Mouse (Mus musculus) embryonic facial prominence, embryonic 13.5 days (tissue): ENCODE results near the gene Alcam. TPM values are rescaled to one million over a fixed set of nuclear protein-coding genes. Genes with fewer than 3 reads are reported as not detected.

Source experiments
- ATAC-seq: fragments of 200-750 bp; cut with Nextera tagmentation; 2 replicates; pipeline ENCODE4 v1.8.0; 2017; ENCODE audit warnings: low read depth; ENCODE audit not compliant: insufficient number of reproducible peaks, insufficient read depth, low FRiP score, low TSS enrichment
- H3K27ac ChIP-seq: fragments of 300-500 bp; sonication (generic); 2 replicates; pipeline ENCODE4 v1.5.1; 2015; ENCODE audit warnings: moderate library complexity, mild to moderate bottlenecking, inconsistent platforms
- H3K27me3 ChIP-seq: fragments of 300-500 bp; sonication (generic); 2 replicates; pipeline ENCODE4 v1.6.1; 2015; ENCODE audit warnings: mild to moderate bottlenecking, inconsistent platforms
- H3K36me3 ChIP-seq: fragments of 300-500 bp; sonication (generic); 2 replicates; pipeline ENCODE4 v1.6.1; 2015; ENCODE audit warnings: mild to moderate bottlenecking, inconsistent platforms
- H3K4me1 ChIP-seq: fragments of 300-500 bp; sonication (generic); 2 replicates; pipeline ENCODE4 v1.6.1; 2015; ENCODE audit warnings: inconsistent platforms
- H3K4me2 ChIP-seq: fragments of 300-500 bp; sonication (generic); 2 replicates; pipeline ENCODE4 v1.6.1; 2015; ENCODE audit warnings: moderate library complexity, mild to moderate bottlenecking, inconsistent platforms
- H3K4me3 ChIP-seq: fragments of 300-500 bp; sonication (generic); 2 replicates; pipeline ENCODE4 v1.5.1; 2015; ENCODE audit warnings: mild to moderate bottlenecking, inconsistent platforms
- H3K9ac ChIP-seq: fragments of 300-500 bp; sonication (generic); 2 replicates; pipeline ENCODE4 v1.6.1; 2015; ENCODE audit warnings: mild to moderate bottlenecking, inconsistent platforms
- H3K9me3 ChIP-seq: fragments of 300-500 bp; sonication (generic); 2 replicates; pipeline ENCODE4 v1.6.1; 2016; ENCODE audit warnings: inconsistent platforms
- WGBS: fragments of 180-500 bp; shearing (Covaris S2); methylation state at CpG from one replicate; pipeline ENCODE4 v1.1.7; 2015; ENCODE audit warnings: mixed read lengths; 5-methylcytosine and 5-hydroxymethylcytosine counted together
- polyA plus RNA-seq: library from polyadenylated mRNA; unstranded; fragments of >200 nt; fragmentation: Nextera tagmentation; extraction: Ambion mirVana; gene quantifications from 2 replicates; pipeline ENCODE4 v1.2.1, GENCODE M21; 2015

Alcam gene
- polyA plus RNA-seq, 1 experiment from 2014 or later: 29.1 TPM

DNA sequence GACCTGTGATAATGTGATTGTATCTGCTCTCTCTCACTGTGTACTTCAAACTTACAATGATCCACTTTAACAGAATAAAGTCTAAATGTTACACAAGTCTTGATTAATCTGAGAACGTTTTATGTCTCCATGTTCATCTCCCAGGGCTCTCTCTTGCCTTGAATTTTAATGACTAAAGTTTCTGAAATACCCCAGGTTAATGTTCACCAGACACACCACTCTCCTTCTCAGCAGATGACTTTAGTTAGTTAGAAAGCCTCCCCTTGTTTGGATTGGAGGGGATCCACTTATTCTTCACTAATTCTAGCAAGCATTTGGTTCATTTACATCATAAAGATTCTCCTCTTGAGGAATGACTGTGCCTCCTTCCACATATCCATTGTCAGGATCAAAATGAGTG lies 157.5 kb downstream of the Alcam start:
- H3K4me2 ChIP-seq: no peak overlapping the region
- no peak overlapping the region for H3K4me3 ChIP-seq
- ATAC-seq: no peak
- H3K9me3 ChIP-seq: no peaks in the 10 kb centered on the region
- no peak overlapping the region for H3K9ac ChIP-seq
- 0 out of 2 replicates have a peak, but pooled peaks cover 12% of the 10 kb centered on the region for H3K36me3 ChIP-seq
- no peaks in the 10 kb centered on the region for H3K27me3 ChIP-seq
- no peak overlapping the region for H3K27ac ChIP-seq
- no peaks in the 10 kb centered on the region for H3K4me1 ChIP-seq
- 22% methylated on average over 1 of the region's 1 CpGs for WGBS

DNA sequence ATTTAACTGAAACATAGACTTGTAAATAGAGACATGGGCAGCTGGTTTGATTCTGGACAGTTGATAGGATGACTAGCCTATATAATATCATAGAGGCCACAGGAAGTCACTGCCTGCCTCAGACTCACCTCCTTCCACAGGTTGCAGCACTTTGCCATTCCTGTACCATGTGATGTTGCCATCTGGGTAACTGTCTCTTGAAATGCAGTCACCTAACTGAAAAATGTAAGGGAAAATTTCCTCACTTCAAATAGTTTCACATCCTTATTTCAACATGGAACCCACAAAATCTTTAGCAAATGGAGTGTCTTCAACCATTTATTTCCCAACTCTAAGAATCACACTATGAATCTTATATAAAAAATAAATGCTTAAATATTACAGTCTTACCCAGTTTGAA lies 158.3 kb downstream of the Alcam start:
- Histone ChIP-seq H3K9me3 (no peaks in the 10 kb centered on the region), H3K9ac (no peak overlapping the region), H3K27me3 (no peaks in the 10 kb centered on the region), H3K4me1 (no peaks in the 10 kb centered on the region), H3K36me3 (0 out of 2 replicates have a peak, but pooled peaks cover 12% of the 10 kb centered on the region), H3K4me3 (no peak overlapping the region), H3K4me2 (no peak overlapping the region), H3K27ac (no peak overlapping the region)
- no peak for ATAC-seq

DNA sequence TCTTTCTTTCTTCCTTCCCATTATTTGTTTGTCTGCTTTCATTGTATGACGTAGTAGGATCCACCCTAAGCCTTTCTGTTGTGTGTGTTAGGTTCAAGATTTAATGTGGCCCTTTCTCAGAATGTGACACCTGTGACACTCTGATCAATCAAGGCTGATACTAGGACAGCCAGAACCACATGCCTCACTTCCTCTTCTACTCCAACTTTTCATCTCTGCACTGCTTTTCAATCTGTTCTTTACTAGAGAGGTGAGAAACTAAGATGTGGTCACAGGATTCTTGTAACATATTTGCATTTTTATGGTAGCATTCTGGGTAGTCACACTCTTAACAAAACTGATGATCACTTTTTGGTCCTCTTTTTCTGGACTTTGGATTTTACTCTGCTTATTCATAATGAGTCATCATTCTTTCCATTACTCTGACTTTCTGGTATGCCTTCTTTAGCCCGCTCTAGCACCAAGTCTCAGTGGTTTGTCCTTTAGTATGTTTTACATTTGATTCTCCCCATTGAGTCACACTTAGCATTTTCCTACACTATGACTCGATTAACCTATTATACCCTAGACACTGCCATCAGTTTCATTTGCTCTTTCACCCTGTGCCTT lies 161.3 kb downstream of the Alcam start:
- H3K4me2 ChIP-seq: no peak overlapping the region
- ATAC-seq: no peak
- H3K4me3 ChIP-seq: no peak overlapping the region
- no peaks in the 10 kb centered on the region for H3K27me3 ChIP-seq
- no peak overlapping the region for H3K27ac ChIP-seq
- H3K9ac ChIP-seq: no peak overlapping the region
- H3K36me3 ChIP-seq: peaks cover 22% of the 10 kb centered on the region; the same call in 1 of the 2 replicates
- no peaks in the 10 kb centered on the region for H3K9me3 ChIP-seq
- 85% methylated on average over 3 of the region's 3 CpGs for WGBS
- H3K4me1 ChIP-seq: no peaks in the 10 kb centered on the region

DNA sequence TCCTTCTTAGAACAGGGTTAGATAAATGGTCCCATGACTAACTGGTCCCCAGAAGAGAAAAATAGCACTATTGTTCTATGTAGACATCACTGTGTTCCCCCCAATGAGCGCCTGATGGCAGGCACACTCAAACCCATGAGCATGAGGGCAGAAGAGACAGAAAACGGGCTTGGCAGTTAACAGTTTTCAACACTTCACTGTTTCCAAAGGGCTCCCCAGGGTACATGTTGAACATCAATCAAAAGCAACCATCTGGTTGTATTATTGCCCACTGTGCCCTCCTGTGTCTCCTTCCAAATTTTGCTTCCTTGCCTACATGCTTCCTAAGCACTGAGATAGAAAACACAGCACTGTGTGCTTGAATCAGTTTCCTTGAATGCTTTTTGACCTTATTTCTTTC lies 173.7 kb downstream of the Alcam start:
- Histone ChIP-seq H3K36me3 (no peaks in the 10 kb centered on the region), H3K9ac (no peak overlapping the region), H3K4me1 (no peaks in the 10 kb centered on the region), H3K4me2 (no peak overlapping the region), H3K4me3 (no peak overlapping the region), H3K27ac (no peak overlapping the region), H3K9me3 (no peaks in the 10 kb centered on the region), H3K27me3 (no peaks in the 10 kb centered on the region)
- WGBS: 72% methylated on average over 2 of the region's 2 CpGs
- ATAC-seq: no peak

DNA sequence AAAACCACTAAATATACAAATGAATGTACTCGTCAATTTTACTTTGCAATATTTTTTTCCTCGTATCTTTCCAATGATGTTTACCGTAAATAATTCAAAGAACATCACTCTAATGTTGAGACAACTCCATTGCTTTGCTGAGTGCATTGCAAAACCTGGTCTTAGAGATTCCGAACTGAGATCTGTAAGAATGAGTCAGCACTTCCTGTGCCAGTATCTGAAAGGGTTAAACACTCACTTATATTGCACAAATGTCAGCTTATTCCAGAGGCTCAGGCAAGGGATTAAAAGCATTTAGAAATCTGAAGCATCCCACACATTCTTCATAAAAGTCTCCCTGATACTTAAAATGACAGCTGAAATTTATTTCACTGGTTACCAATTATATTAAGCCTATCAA lies 188.8 kb downstream of the Alcam start:
- Histone ChIP-seq H3K4me1 (no peaks in the 10 kb centered on the region), H3K4me3 (no peak overlapping the region), H3K36me3 (peaks cover 8% of the 10 kb centered on the region; the same call in 1 of the 2 replicates), H3K9ac (no peak overlapping the region), H3K27me3 (no peaks in the 10 kb centered on the region), H3K4me2 (no peak overlapping the region), H3K9me3 (no peaks in the 10 kb centered on the region), H3K27ac (no peak overlapping the region)
- no peak for ATAC-seq
- WGBS: 84% methylated on average over 4 of the region's 4 CpGs

DNA sequence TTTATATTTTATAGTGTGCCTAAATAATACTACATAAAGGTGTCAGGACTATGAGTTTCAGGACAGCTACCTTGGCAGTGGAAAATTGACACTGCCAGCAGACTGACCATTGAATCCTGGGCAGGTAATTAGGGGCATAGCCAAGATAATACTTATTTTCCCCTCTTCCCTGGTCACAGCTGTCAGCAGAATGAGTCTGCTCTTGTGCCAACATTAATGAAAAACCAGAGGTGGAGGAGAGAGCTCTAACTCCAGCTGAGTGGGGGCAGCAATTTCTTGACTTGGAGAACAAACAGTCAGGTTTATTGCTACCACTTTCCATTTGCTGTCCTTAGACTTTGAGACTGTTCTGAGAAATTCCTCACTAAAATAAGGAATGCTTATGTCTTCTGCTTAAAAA lies 190.1 kb downstream of the Alcam start:
- Histone ChIP-seq H3K4me3 (no peak overlapping the region), H3K9me3 (no peaks in the 10 kb centered on the region), H3K36me3 (peaks cover 8% of the 10 kb centered on the region; the same call in 1 of the 2 replicates), H3K9ac (no peak overlapping the region), H3K4me1 (no peaks in the 10 kb centered on the region), H3K27ac (no peak overlapping the region), H3K27me3 (no peaks in the 10 kb centered on the region), H3K4me2 (no peak overlapping the region)
- ATAC-seq: no peak

DNA sequence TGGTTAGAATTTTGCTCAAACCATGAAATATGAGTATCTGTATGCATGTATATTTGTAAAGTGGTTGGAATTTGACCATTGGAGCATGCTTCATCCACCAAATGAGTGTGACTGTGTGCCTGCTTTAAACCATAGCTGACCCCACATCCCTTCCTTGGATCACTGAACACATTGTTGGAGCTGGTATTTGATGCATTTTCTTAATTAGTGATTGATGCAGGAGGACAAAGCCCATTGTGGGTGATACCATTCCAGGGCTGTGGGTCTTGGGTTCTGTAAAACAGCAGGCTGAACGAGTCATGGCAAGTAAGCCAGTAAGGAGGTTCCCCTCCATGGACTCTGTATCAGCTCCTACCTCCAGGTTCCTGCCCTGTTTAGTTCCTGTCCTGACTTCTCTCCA lies 191.3 kb downstream of the Alcam start:
- 59% methylated on average over 1 of the region's 1 CpGs for WGBS
- no peak for ATAC-seq
- Histone ChIP-seq H3K27me3 (no peaks in the 10 kb centered on the region), H3K4me1 (no peaks in the 10 kb centered on the region), H3K4me3 (no peak overlapping the region), H3K36me3 (peaks cover 1% of the 10 kb centered on the region; the same call in 1 of the 2 replicates), H3K9me3 (no peaks in the 10 kb centered on the region), H3K4me2 (no peak overlapping the region), H3K9ac (no peak overlapping the region), H3K27ac (no peak overlapping the region)

DNA sequence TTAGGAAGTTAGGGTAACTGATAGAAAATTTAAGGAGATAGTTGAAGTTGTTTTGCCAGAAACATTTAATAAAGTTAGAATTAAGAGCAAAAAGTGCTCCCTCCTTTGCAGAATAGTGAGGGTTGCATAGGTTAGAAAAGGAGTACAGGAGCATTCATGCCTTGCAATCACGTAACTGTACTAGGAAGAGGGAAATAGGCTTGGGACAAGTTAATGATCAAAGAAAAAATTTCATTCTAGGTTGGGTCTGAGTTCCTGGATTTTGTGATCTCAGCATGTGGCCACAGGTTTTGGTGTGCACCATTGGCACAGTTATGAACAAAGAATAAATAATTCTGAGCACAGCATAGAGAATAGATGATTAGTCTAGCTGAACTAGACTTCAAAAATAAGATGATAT lies 192.1 kb downstream of the Alcam start:
- WGBS: 80% methylated on average over 1 of the region's 1 CpGs
- H3K27me3 ChIP-seq: no peaks in the 10 kb centered on the region

DNA sequence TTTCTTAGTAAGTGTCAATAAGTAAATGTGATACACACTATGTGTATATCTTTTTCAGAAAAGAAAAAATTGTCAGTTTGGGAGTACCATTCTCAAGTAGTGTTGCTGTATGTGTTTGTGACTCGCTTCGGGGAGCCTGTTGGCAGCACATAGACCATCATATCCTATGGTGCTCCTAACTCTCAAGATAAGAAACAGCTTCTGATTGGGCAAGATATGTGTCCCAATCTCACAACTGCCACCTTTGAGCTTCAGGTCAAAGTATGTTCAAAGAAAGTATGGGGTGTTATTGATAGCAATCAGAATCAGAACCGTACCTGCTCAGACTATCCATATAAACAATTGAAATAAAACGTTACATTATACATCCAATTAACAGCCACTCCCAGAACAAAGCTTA lies 202.9 kb downstream of the Alcam start:
- Histone ChIP-seq H3K4me3 (no peak overlapping the region), H3K27ac (no peak overlapping the region), H3K27me3 (no peaks in the 10 kb centered on the region), H3K9ac (no peak overlapping the region), H3K9me3 (no peaks in the 10 kb centered on the region), H3K36me3 (peaks cover 15% of the 10 kb centered on the region), H3K4me1 (no peaks in the 10 kb centered on the region), H3K4me2 (no peak overlapping the region)
- WGBS: 84% methylated on average over 4 of the region's 4 CpGs
- ATAC-seq: no peak

More for the DNA sequence above, 192.1 kb downstream of the Alcam start:
- no peaks in the 10 kb centered on the region; the same call in 1 of the 2 replicates for H3K36me3 ChIP-seq
- no peaks in the 10 kb centered on the region for H3K4me1 ChIP-seq
- no peak overlapping the region for H3K4me3 ChIP-seq
- H3K27ac ChIP-seq: no peak overlapping the region
- no peak overlapping the region for H3K4me2 ChIP-seq
- no peak overlapping the region for H3K9ac ChIP-seq
- no peaks in the 10 kb centered on the region for H3K9me3 ChIP-seq
- ATAC-seq: no peak

DNA sequence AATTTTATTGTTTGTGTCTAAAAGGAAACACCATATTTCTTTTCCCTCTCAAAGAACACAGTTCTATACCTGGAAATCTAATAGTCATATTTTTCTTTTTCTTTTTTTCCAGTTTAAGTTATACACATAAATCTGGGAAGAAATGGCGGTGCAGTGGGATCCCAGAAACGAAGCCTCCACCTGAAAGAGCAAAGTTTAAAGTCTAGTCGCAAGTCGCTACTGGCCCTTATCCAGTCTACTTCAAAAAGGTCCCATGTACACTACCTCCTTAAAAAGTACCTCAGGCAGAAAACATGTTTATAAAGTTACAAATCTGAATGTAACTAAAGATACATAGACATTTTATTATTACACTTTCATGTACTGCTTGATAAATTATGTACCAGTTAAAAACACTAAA lies 203.7 kb downstream of the Alcam start:
- Histone ChIP-seq H3K9me3 (no peaks in the 10 kb centered on the region), H3K27ac (no peak overlapping the region), H3K36me3 (peaks cover 15% of the 10 kb centered on the region), H3K27me3 (no peaks in the 10 kb centered on the region), H3K4me1 (no peaks in the 10 kb centered on the region), H3K4me3 (no peak overlapping the region), H3K9ac (no peak overlapping the region), H3K4me2 (no peak overlapping the region)
- no peak for ATAC-seq
- WGBS: 91% methylated on average over 4 of the region's 4 CpGs

DNA sequence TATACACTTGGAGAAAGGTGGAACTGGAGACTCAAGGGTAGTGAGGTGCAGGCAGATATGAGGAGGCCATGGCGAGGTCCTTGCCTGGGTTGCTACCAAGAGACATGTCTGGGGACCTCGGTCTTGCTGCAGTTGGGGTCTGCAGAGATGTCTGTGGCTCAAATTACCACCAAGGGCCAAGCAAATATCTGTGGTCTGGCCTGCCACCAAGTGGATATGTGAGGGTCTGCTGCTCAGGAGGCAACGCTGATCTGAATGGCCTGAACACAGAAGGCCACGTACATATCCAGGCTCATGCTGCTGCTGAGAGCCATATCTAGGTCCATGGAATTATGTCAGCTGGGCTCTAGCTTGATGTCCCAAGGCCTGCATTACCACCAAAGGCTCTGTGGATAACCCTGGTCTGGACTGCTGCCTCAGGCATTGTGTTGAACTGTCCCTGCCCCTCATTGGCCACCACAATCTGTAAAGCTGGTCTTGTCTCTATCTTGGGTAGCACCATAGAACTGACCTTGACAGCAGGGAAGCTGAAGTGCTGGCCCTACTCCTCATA lies 210.4 kb downstream of the Alcam start:
- no peak for ATAC-seq
- no peak overlapping the region for H3K27ac ChIP-seq
- no peaks in the 10 kb centered on the region for H3K36me3 ChIP-seq
- no peak overlapping the region for H3K4me3 ChIP-seq
- no peaks in the 10 kb centered on the region for H3K4me1 ChIP-seq
- peaks cover 4% of the 10 kb centered on the region; the same call in 1 of the 2 replicates for H3K27me3 ChIP-seq
- 73% methylated on average over 4 of the region's 4 CpGs for WGBS
- H3K9me3 ChIP-seq: no peaks in the 10 kb centered on the region
- H3K9ac ChIP-seq: no peak overlapping the region
- no peak overlapping the region for H3K4me2 ChIP-seq

DNA sequence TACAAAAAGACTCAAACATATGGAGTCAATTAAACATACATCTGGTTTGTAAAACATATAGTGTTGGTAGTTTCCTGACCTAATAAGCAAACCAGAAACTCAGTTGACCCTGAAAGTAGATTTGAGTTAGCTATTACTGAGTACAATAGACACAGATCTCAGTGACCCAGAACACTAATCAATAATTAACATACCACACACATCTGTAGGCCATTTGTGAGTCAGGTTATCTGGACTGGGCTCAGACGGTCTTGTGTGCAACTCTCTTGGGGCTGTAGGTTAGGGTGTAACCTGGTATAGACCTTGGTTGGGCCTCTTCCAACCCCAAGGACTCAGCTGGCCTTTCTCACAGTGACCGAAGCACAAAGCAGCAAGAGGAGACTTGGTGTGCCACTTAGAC lies 211.7 kb downstream of the Alcam start:
- H3K27me3 ChIP-seq: peaks cover 4% of the 10 kb centered on the region; the same call in 1 of the 2 replicates
- no peak overlapping the region for H3K27ac ChIP-seq
- no peaks in the 10 kb centered on the region for H3K36me3 ChIP-seq
- H3K9ac ChIP-seq: no peak overlapping the region
- no peak for ATAC-seq
- H3K4me1 ChIP-seq: no peaks in the 10 kb centered on the region
- no peaks in the 10 kb centered on the region for H3K9me3 ChIP-seq
- 29% methylated on average over 2 of the region's 2 CpGs for WGBS
- H3K4me2 ChIP-seq: no peak overlapping the region
- no peak overlapping the region for H3K4me3 ChIP-seq
